Mouse (Mus musculus) adrenal gland, postnatal 10 days (tissue): ENCODE data around the gene Mroh8. TPM values are rescaled to one million over a fixed set of nuclear protein-coding genes. Genes with fewer than 3 reads are reported as not detected.
"Not testable (repeated sequence)": the region's sequence is repeated elsewhere in the genome, so short reads cannot be mapped to it uniquely, and the experiment has no call there.

Experiments
- DNase-seq: peaks from one replicate; pipeline ENCODE4 v3.0.0; 2021; ENCODE audit warnings: mixed read lengths
- total RNA-seq, 2 experiments: library from RNA; stranded (reverse); gene quantifications; 2 replicates each; pipeline ENCODE4 v1.2.3; 2021

Gene Mroh8
- total RNA-seq, 2 experiments from 2014 or later = 0.42 TPM; not detected in 1

DNA sequence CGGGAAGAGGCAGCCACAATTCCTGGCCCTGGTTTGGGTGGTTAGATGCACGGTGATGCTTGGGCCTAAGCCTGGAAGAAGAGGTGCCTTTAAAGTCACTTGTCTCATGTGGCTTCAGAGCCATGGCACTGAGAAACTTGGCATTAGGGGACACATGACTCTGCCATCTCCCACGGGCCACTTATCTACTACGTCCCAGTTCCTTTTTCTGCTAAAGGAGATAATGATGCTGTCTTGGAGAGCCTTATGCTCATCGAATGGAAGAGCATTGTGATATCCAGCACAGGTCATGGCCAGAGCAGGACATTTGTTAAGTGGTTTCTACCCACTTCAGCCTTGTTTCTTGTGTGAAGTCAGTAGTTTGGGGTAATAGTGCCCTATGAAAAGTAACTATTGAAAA, 9.6 kb upstream of the Mroh8 start:
- no peak for DNase-seq

DNA sequence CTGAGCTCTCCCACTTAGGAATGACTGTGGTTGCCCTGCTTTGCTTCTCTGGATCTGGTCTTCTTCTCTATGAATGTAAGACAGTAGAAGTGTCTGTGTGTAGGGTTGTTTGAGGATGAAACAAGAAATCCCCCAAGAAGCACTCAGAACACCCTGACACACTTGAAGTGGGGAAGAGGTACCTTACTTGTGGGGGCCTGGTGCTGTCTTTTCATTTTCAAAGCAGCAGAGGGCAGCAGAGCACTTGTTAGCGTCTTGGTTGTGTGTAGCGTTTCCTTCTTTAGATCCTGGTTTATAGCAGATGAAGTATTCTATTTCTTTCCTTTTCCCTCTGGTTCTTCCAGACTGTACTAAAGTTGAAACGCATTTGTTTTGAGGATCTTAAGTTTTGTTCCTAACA, 8.2 kb upstream of the Mroh8 start:
- peak; percentile 51 for DNase-seq

GRCm38 (mm10) chr2:157283321-157283720, 4.0 kb upstream of the Mroh8 start:
- DNase-seq = no peak

- peak; percentile 98 for DNase-seq
Observed at GRCm38 (mm10) chr2:157278717-157279415, 483 bp downstream of the Mroh8 start, which contains the start of gene Rpn2. Gene Rpn2 (plus strand): TSS chr2:157279017.

DNA sequence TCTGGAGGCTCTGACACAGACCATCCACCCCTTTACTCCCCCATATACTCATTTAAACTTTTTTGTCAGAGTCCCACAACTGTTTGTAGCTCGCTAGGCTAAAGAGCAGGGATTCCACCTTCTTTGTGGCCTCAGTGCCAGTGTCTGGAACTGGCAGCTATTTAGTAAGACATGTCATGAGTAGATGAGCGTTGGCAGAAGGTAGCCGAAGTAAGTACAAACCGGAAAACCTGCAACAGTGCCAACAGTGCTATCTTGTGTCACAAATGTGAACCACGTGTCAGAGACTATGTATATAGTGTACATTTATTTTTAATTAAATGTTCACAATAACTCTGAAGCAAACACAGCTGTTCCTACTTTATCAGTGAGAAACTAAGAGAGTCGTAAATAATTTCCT, 15.5 kb downstream of the Mroh8 start:
- no peak for DNase-seq

- DNase-seq = no peak
Observed at GRCm38 (mm10) chr2:157263101-157263500, 16.2 kb downstream of the Mroh8 start.

DNA sequence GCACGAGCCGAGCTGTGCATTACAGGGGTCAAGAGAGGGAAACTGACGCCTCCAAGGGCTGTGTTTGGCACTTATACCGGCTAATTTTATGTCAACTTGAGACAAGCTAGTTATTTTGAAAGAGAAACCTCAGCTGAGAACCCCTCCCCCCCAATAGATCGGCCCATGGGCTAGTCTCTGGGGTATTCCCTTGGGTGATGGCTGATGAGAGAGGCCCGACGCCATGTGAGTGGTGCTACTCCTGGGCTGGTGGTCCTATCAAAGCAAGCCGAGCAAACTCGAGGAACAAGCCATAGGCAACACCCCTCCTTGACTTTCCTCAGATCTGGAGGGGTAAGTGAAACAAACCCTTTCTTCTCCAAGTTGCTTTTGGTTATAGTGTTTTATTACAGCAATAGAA, 16.8 kb downstream of the Mroh8 start:
- DNase-seq = no peak

DNA sequence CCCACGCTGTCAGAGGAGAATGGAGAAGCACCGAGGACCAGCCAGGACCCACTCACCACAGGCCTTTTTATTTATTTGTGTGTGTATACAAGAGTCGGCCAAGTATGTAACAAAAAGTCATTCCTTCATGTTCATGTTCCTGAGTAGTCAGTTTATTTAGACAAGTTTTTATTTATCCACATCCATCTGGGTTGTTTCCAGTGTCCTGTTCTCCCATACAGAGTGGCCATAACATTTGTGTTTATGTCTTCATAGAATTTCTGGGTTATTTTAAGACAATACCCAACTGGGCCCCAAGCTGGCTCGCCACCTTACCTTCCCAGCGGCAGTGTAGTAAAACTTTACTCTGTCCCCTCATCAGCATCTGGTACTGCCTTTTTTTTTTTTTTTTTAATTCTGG, 17.4 kb downstream of the Mroh8 start:
- DNase-seq = no peak

- peak; percentile 79 for DNase-seq
Observed at GRCm38 (mm10) chr2:157259720-157260119, 19.6 kb downstream of the Mroh8 start.

DNA sequence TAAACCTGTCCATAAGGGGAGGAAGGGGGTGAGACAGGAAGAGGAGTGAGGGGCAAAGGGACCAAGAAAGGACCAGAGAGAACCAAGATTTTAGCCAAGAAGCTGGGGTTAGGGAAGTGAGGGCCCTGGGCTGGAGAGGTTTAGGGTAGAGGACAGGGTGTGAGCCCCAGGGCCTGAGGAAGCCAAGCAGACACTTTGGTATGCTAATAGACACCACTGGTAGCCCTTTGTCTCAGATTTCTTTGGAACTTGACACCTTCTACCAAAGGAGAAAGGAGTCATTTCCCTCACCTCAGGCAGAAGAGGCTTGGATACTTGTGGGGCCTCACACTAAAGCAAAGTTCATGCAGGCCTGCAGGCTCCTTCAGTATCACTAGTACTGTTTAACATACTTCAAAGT, 31.2 kb downstream of the Mroh8 start:
- no peak for DNase-seq

DNA sequence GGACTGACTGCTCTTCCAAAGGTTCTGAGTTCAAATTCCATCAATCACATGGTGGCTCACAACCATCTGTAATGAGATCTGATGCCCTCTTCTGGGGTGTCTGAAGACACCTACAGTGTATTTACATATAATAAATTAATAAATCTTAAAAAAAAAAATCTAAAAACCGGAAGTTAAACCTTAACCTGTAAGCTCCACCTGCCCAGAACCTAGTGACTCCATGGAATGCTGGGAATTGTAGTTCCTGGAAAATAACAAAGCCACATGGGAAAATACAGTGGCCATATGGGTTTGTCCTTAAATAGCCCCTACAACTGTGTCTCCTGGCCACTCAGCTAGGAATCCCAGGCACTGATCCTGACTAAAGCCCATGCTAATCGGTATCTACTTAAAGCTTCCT, 33.7 kb downstream of the Mroh8 start:
- no peak for DNase-seq

DNA sequence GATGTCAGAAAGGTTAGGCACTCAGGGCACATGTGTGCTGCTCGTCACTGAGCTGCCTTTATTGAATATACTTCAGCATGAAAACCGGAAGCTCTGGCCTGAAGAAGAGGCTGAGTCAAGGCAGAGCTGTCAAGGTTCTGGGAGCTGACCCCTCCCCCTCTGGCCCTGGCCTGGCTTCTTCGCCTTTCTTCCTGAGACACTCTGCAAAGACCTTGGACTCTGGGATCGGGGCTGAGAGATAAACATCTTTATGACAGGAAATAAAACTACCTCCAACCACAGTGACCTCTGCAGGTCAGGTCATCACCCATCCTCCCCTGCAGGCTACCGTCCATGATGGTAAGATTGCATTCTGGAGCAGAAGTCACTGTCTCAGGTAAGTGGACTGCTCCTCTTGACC, 34.3 kb downstream of the Mroh8 start:
- DNase-seq = peak; percentile 38

- DNase-seq = no peak
Observed at GRCm38 (mm10) chr2:157235946-157236345, 43.4 kb downstream of the Mroh8 start.

GRCm38 (mm10) chr2:157221916-157222315, 57.4 kb downstream of the Mroh8 start:
- DNase-seq = not testable (repeated sequence)

GRCm38 (mm10) chr2:157220108-157220507, 59.2 kb downstream of the Mroh8 start:
- DNase-seq = no peak

GRCm38 (mm10) chr2:157211731-157212130, 67.6 kb downstream of the Mroh8 start:
- no peak for DNase-seq

GRCm38 (mm10) chr2:157204366-157205218, 74.8 kb downstream of the Mroh8 start, which contains the start of gene Rbl1:
Gene Rbl1 (minus strand): TSS chr2:157204534.
- DNase-seq = peak; percentile 93

GRCm38 (mm10) chr2:157203459-157204365, 75.6 kb downstream of the Mroh8 start:
- DNase-seq = peak; percentile 65

DNA sequence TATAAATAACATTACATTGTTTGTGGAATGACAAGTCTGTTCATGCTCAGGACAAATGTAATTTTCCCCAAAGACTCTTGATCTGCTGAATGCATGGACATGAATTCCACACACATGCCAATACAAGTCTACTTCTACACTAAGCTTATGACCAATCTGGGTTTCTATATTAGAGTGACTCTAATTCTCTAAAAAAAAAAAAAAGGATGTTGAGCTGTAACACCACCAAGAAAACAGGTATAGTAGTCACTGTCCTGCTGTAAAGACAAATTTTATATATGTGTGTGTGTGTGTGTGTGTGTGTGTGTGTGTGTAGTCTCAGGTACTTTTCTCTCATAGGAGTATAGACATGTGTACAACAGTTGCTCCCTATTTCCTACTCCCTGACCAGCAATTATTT, 76.3 kb downstream of the Mroh8 start:
- no peak for DNase-seq

DNA sequence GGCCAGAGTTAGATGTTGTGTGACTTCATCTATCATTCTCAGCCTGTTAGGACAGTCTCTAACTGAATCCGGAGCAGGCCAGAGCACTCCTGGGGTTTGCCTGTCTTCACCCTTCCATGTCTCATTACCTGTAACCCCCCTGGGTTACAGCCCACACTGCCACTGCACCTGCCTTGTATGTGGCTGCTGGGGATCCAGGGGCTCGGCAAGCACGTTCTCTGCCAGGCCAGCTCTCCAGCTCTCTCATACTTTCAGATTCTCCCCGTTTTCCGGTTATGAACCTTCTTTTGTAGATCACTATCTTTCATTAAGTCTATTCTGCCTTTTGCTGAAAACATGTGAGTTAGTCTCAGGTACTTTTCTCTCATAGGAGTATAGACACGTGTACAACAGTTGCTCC, 77.0 kb downstream of the Mroh8 start:
- peak; percentile 4 for DNase-seq

DNA sequence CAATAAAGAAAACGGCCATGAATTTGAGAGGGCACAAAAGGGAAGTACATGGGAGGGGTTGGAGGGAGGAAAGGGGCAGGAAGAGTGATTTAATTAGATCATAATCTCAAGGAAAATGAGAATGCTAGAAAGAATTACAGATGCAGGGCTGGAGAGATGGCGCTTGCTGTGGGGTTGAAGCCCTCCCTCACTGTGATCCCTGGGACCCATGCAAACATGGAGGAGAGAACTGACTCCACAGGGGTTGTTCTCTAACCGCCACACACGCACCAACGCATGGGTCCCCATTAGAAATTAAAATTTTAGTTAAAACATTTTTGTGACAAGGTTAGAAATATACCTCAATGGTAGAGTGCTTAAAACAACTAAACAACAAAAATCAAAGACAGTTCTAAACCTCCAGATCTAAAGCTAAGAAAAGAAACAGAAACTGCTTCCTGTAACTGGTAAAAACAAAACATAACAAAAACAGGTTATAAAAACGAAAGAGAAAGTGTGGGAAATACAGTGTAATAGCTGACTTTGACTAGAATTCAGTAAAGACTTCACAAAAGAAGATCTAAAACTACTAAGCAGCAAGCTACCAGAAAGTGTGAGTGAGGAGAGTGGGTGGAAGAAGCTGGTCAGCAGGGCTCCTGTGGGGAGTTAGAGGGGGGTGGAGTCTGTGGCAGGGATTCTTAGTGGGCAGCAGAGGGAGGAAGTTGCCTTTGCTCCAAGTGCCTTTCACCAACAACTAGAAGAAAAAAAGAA, 78.1 kb downstream of the Mroh8 start:
- peak; percentile 49 for DNase-seq

- DNase-seq = not testable (repeated sequence)
Observed at GRCm38 (mm10) chr2:157198405-157198804, 80.9 kb downstream of the Mroh8 start.
